Mouse (Mus musculus): ENCODE data around the gene Tnni3. TPM values are rescaled to one million over a fixed set of nuclear protein-coding genes. Genes with fewer than 3 reads are reported as not detected.

The Tnni3 gene
- polyA plus RNA-seq, 1 experiment = 2.5 TPM

GRCm38 (mm10) chr7:4521231-4522003 is 2.6 kb downstream of the Tnni3 start:
- DNase-seq (ENCODE audit: low read depth) = no peak

GRCm38 (mm10) chr7:4518487-4518886 is 5.5 kb downstream of the Tnni3 start:
- DNase-seq (ENCODE audit: low read depth) = no peak

DNA sequence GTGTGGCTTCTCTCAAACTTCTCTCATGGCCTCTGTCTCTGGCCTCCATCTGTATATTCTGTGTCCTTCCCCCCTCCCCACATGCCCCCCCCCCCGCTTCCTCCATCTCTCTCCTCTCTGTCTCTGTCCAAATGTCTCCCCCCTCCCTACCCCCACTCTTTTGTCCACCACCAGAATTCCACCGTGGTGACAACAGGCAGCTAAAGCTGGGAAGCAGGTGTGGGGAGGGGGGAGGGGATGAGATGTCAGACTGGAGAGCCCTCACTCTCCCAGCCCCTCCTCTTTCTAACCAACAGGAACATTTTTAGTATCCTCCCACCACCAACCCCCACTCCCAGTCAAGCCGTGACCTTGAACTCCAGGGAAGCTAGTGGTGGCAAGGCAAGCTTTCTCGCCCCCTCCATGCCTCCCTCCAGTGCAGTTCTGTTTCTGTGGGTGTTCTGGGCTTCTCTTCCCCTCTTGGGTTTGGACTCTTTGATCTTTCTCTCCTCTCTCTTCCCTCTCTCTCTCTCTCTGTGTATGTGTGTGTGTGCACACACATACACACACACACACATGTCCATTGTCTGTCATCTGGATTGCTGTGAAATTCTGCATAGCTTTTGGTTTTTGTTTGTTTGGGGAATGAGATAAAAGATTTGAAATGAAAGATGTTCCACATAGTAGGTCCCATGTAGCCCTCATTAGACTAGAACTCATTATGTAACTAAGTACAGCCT is 7.5 kb downstream of the Tnni3 start, which contains the start of gene Tnnt1:
TSS of gene Tnnt1 (minus strand) at position 51 of the 719 bp plus-strand sequence.
- DNase-seq (ENCODE audit: low read depth) = no peak

GRCm38 (mm10) chr7:4515853-4516252 is 8.2 kb downstream of the Tnni3 start:
- no peak for DNase-seq (ENCODE audit: low read depth)

DNA sequence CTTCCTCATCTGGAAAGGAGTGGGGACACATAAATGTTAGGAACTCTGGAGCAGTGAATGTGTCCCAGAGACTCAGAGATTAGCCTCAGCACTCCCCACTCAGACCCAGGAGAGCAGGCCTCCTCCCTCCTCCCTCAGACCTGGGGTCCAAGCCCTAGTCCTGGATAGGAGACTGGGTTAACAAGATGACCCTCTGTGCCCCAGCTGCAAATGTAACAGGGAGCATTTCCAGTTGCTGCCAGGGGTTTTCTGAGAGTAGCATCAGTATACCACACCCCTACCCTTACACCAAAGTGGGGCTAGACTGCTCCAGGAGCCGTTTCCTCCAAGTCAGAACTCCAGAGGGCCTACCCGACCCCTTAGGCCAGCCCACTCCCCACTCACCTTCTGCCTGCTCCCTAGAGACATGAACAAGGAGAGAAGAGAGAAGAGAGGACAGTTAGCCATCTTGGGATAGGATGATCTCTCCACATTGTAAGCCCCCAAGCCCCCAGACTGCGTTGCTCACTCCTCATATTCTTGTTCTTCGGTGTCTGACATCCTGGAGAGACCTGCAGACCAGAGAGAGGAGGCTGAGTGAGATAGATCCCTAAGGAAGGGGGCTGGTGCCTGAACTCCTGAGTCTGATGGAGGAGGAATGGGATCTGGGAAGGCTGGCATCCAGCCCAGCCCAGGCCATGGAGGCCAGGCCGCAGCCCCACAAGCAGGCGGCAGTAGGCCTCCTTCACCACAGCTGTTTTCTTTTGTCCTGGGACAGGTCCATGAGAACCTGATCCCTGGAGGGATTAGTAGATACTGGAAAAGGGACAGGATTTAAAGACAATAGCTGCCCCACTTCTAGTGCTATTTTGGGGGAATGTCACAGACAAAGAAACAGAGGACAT is 10.0 kb downstream of the Tnni3 start:
- no peak for DNase-seq (ENCODE audit: low read depth)

GRCm38 (mm10) chr7:4513236-4513635 is 10.8 kb downstream of the Tnni3 start:
- DNase-seq (ENCODE audit: low read depth) = no peak

GRCm38 (mm10) chr7:4511489-4512224 is 12.4 kb downstream of the Tnni3 start:
- DNase-seq (ENCODE audit: low read depth) = no peak

- DNase-seq (ENCODE audit: low read depth) = no peak
Observed at GRCm38 (mm10) chr7:4509863-4510608, 14.0 kb downstream of the Tnni3 start.

- no peak for DNase-seq (ENCODE audit: low read depth)
Observed at GRCm38 (mm10) chr7:4508739-4509116, 15.3 kb downstream of the Tnni3 start.

DNA sequence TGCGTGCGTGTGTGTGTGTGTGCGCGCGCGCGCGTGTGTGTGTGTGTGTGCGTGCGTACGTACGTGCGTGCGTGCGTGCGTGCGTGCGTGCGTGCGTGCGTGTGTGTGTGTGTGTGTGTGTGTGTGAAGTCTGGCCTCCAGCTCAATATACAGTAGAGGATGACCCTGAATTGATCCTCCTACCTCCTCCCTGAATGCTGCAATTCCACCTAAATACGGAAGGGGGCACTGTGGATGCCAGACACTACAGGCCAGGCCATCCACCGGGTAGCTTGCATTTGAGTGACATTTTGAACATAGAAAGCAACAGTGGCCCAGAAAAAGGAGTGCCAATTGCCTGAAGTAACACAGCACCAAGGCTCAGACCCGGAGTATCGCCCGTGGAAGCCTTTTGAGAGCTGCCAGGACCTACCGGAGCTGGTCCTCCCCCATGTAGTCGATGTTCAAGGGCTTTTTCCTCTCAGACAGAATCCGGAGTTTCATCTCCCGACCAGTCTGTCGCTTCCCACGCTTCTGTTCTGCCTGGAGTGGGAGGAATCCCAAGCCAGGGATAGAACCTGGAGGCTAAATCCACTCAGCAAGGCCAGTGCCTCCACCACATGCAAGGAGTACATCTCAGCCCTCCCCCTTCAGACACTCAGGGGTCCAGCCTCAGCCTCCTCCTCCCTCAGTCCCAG is 15.8 kb downstream of the Tnni3 start:
- DNase-seq (ENCODE audit: low read depth) = no peak

DNA sequence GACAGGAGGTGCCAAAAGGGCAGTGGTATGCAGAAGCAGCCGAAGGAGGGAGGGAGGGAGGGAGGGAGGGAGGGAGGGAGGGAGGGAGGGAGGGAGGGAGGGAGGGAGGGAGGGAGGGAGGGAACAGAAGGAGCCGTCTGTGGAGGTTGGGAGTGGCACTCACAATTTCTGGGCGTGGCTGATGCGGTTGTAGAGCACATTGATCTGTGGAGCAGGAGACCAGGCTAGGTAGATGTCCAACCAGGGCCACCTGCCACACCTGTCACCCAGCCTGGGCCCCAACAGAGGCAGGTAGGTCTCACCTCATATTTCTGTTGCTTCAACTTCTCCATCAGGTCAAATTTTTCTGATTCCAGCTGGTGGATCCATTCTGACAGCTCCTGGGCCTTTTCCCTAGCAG is 16.8 kb downstream of the Tnni3 start:
- no peak for DNase-seq (ENCODE audit: low read depth)

DNA sequence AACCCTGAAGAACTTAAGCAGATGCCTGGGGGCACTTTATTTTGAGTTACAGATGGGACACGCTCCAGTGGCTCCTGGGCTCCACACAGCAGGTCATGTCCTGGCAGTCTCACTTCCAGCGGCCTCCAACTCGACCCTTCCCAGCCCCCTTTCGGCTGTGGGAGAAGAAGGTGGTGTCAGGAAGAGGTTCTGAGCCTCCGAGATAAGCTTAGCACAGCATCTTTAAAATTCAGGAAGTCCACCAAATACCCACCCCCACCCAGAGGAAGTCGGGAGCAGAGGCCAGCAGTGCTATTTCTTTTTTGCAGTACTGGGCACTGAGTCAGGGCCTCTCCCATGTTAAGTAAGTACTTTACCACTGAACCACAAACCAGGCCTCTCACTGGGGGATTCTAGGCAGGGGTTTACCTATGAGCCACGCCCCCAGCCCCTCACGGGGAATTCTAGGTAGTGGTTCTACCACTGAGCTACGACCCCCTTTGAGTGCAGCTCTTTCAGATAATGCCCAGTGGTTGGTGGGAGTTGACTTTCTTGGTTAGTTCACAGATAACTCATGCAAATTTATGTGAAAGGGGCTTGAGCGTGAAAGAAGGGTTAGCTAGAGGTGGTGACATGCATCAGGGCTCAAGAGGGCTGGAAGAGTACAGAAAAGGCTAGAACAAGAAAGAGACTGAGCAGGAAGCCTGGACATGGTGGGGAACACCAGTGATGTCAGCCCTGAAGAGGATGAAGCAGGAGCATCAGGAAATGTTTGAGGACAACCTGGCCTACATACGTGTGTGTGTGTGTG is 19.2 kb downstream of the Tnni3 start:
- no peak for DNase-seq (ENCODE audit: low read depth)

GRCm38 (mm10) chr7:4503858-4504257 is 20.2 kb downstream of the Tnni3 start:
- DNase-seq (ENCODE audit: low read depth) = no peak

GRCm38 (mm10) chr7:4503100-4503499 is 20.9 kb downstream of the Tnni3 start:
- no peak for DNase-seq (ENCODE audit: low read depth)

DNA sequence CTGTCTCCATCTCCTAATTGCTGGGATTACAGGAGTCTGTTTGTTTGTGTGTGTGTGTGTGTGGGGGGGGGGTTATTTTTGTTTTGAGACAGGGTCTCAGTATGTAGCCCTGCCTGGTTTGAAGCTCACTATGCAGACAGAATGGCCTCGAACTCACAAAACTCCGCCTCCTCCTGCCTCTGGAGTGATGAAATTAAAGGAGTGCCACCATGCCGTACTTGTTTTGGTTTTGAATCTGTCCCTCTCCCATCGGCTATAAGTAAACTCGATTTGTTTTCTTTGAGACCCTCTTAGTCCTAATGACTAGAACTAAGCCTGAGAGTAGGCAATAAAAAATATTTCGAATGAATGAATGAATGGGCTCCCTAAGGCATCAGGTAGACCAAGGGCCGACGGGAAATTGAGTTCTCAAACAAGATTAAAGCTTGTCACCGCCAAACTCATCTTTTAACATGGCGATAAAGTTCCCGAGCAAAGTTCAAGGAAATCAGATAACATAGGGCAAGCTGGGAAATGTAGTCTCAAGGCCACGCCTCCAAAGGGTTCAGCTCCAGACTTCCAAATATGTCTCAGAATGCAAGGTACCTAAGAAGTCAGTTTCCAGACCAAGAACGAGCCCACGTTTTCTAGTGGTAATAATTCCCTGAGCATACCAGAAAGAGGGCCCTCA is 21.5 kb downstream of the Tnni3 start:
- DNase-seq (ENCODE audit: low read depth) = no peak

- DNase-seq (ENCODE audit: low read depth) = no peak
Observed at GRCm38 (mm10) chr7:4501558-4502397, 22.3 kb downstream of the Tnni3 start, which contains the start of gene Ppp1r12c. Ppp1r12c (minus strand) TSS chr7:4501680.

DNA sequence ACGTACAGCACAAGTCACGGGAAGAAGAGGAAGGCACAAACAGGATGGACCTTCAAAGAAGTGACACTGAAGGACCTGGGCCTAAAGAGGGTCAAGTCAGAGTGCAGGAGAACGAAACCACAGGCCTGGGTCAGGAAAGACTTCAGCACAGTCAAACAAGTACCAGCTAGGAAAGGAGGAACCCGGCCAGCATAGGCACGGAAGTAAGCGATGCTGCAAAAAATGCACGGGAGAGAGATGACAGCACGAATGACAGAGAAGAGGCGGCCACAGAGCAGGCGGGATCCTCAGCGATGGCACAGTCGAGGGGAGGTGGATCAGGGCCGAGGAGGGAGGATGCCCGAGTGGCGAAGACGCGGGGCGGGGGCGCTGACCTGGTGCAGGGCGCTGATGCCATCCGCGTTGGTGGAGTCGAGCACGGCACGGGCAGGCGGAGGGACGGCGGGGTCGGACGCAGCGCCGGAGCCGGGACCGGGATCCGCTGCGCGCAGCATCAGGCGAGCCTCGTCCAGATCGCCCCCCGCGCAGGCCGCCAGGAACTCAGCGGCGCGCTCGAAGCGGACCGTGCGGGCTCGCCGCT is 23.0 kb downstream of the Tnni3 start:
- no peak for DNase-seq (ENCODE audit: low read depth)

Data from gonadal fat pad, adult 2 months (tissue).